Mouse (Mus musculus) liver, embryonic 16.5 days (tissue): ENCODE results near the gene 9130230L23Rik. TPM values are rescaled to one million over a fixed set of nuclear protein-coding genes. Genes with fewer than 3 reads are reported as not detected.

Experiments used
- ATAC-seq: fragments of 200-750 bp; cut with Nextera tagmentation; 2 replicates; pipeline ENCODE4 v1.8.0; 2017; ENCODE audit warnings: low read depth, mild to moderate bottlenecking, moderate number of reproducible peaks, moderate library complexity
- H3K27ac ChIP-seq: fragments of 300-500 bp; sonication (generic); 2 replicates; pipeline ENCODE4 v1.5.1; 2014; ENCODE audit warnings: mild to moderate bottlenecking, low read length
- H3K27me3 ChIP-seq: fragments of 300-500 bp; sonication (generic); 2 replicates; pipeline ENCODE4 v1.6.1; 2014; ENCODE audit warnings: low read depth, low read length, mixed read lengths; ENCODE audit not compliant: control insufficient read depth, insufficient read depth
- H3K36me3 ChIP-seq: fragments of 300-500 bp; sonication (generic); 2 replicates; pipeline ENCODE4 v1.6.1; 2014; ENCODE audit warnings: mild to moderate bottlenecking; ENCODE audit not compliant: control insufficient read depth, insufficient read depth
- H3K4me1 ChIP-seq: fragments of 300-500 bp; sonication (generic); 2 replicates; pipeline ENCODE4 v1.6.1; 2014; ENCODE audit warnings: low read depth, low read length, mixed read lengths; ENCODE audit not compliant: control insufficient read depth
- H3K4me2 ChIP-seq: fragments of 300-500 bp; sonication (generic); 2 replicates; pipeline ENCODE4 v1.6.1; 2014; ENCODE audit warnings: low read depth, low read length, mixed read lengths
- H3K4me3 ChIP-seq: fragments of 300-500 bp; sonication (generic); 2 replicates; pipeline ENCODE4 v1.5.1; 2014; ENCODE audit warnings: low read depth, mild to moderate bottlenecking, low read length
- H3K9ac ChIP-seq: fragments of 300-500 bp; sonication (generic); 2 replicates; pipeline ENCODE4 v1.6.1; 2014; ENCODE audit warnings: low read depth, low read length
- H3K9me3 ChIP-seq: fragments of 300-500 bp; sonication (generic); replicated peaks from 2 replicates; pipeline ENCODE4 v1.6.1; 2016; ENCODE audit warnings: low read length; ENCODE audit not compliant: control insufficient read depth
- WGBS: fragments of 180-500 bp; shearing (Covaris S2); extraction: QIAGEN DNeasy Blood & Tissue Kit; methylation state at CpG from one replicate; pipeline ENCODE4 v1.1.7; 2014; ENCODE audit not compliant: insufficient replicate concordance; 5-methylcytosine and 5-hydroxymethylcytosine counted together
- polyA plus RNA-seq: library from polyadenylated mRNA; unstranded; fragments of >200 nt; fragmentation: Nextera tagmentation; extraction: Ambion mirVana; gene quantifications from 2 replicates; pipeline ENCODE4 v1.2.1, GENCODE M21; 2015

Gene 9130230L23Rik
- polyA plus RNA-seq, 1 experiment from 2014 or later, result 0.24 TPM

GRCm38 (mm10) chr5:65963291-65963690, 40.8 kb downstream of the 9130230L23Rik start:
- 69% methylated on average over 5 of the region's 5 CpGs for WGBS
- no peak for ATAC-seq
- Histone ChIP-seq H3K36me3 (no peaks in the 10 kb centered on the region), H3K27ac (no peak overlapping the region), H3K4me1 (no peaks in the 10 kb centered on the region), H3K4me3 (no peak overlapping the region), H3K9me3 (no peaks in the 10 kb centered on the region), H3K9ac (no peak overlapping the region), H3K27me3 (no peaks in the 10 kb centered on the region), H3K4me2 (no peak overlapping the region)

- H3K36me3 ChIP-seq, result no peaks in the 10 kb centered on the region
- H3K4me1 ChIP-seq, result no peaks in the 10 kb centered on the region
- no peak overlapping the region for H3K4me2 ChIP-seq
- no peaks in the 10 kb centered on the region for H3K9me3 ChIP-seq
- H3K4me3 ChIP-seq, result no peak overlapping the region
- no peak for ATAC-seq
- no peak overlapping the region for H3K9ac ChIP-seq
- H3K27ac ChIP-seq, result no peak overlapping the region
- WGBS, result 72% methylated on average over 11 of the region's 11 CpGs
- no peaks in the 10 kb centered on the region for H3K27me3 ChIP-seq
Measured at GRCm38 (mm10) chr5:65960597-65960950, 43.5 kb downstream of the 9130230L23Rik start.

GRCm38 (mm10) chr5:65959893-65960596, 44.0 kb downstream of the 9130230L23Rik start:
- H3K27ac ChIP-seq, result no peak overlapping the region
- H3K9me3 ChIP-seq, result no peaks in the 10 kb centered on the region
- no peak overlapping the region for H3K4me2 ChIP-seq
- no peak for ATAC-seq
- no peaks in the 10 kb centered on the region for H3K27me3 ChIP-seq
- H3K4me3 ChIP-seq, result no peak overlapping the region
- H3K4me1 ChIP-seq, result peaks cover 3% of the 10 kb centered on the region; the same call in 1 of the 2 replicates
- no peaks in the 10 kb centered on the region for H3K36me3 ChIP-seq
- H3K9ac ChIP-seq, result no peak overlapping the region
- 34% methylated on average over 5 of the region's 5 CpGs for WGBS

GRCm38 (mm10) chr5:65958597-65958996, 45.5 kb downstream of the 9130230L23Rik start:
- Histone ChIP-seq H3K4me3 (no peak overlapping the region), H3K9me3 (no peaks in the 10 kb centered on the region), H3K9ac (no peak overlapping the region), H3K27me3 (no peaks in the 10 kb centered on the region), H3K4me1 (peaks cover 3% of the 10 kb centered on the region; the same call in 1 of the 2 replicates), H3K36me3 (no peaks in the 10 kb centered on the region), H3K27ac (no peak overlapping the region), H3K4me2 (no peak overlapping the region)
- no peak for ATAC-seq
- WGBS, result 3% methylated on average over 4 of the region's 4 CpGs

GRCm38 (mm10) chr5:65956144-65957008, 47.7 kb downstream of the 9130230L23Rik start:
- 61% methylated on average over 9 of the region's 9 CpGs for WGBS
- Histone ChIP-seq H3K9me3 (no peaks in the 10 kb centered on the region), H3K4me3 (peak overlapping the region; percentile 48), H3K9ac (0 out of 2 replicates have a peak overlapping the region, but pooled peaks have one; percentile 15), H3K4me2 (peak overlapping the region; percentile 53), H3K36me3 (no peaks in the 10 kb centered on the region), H3K4me1 (peaks cover 3% of the 10 kb centered on the region; the same call in 1 of the 2 replicates), H3K27ac (no peak overlapping the region), H3K27me3 (no peaks in the 10 kb centered on the region)
- ATAC-seq, result no peak

- Histone ChIP-seq H3K9ac (0 out of 2 replicates have a peak overlapping the region, but pooled peaks have one; percentile 15), H3K4me3 (peak overlapping the region; percentile 48), H3K27ac (no peak overlapping the region), H3K9me3 (no peaks in the 10 kb centered on the region), H3K4me2 (peak overlapping the region; percentile 53), H3K4me1 (peaks cover 3% of the 10 kb centered on the region; the same call in 1 of the 2 replicates), H3K36me3 (no peaks in the 10 kb centered on the region), H3K27me3 (no peaks in the 10 kb centered on the region)
- 0 out of 2 replicates have a peak, but pooled peaks have one; percentile 43 for ATAC-seq
- 29% methylated on average over 23 of the region's 23 CpGs for WGBS
Measured at GRCm38 (mm10) chr5:65955343-65956143, 48.5 kb downstream of the 9130230L23Rik start.

- no peak overlapping the region for H3K9ac ChIP-seq
- no peak for ATAC-seq
- no peak overlapping the region for H3K4me2 ChIP-seq
- WGBS, result 70% methylated on average over 16 of the region's 16 CpGs
- no peaks in the 10 kb centered on the region for H3K27me3 ChIP-seq
- H3K9me3 ChIP-seq, result no peaks in the 10 kb centered on the region
- H3K27ac ChIP-seq, result no peak overlapping the region
- peaks cover 3% of the 10 kb centered on the region; the same call in 1 of the 2 replicates for H3K4me1 ChIP-seq
- no peaks in the 10 kb centered on the region for H3K36me3 ChIP-seq
- no peak overlapping the region for H3K4me3 ChIP-seq
Measured at GRCm38 (mm10) chr5:65954130-65955080, 49.7 kb downstream of the 9130230L23Rik start.

- Histone ChIP-seq H3K27me3 (no peaks in the 10 kb centered on the region), H3K4me1 (peaks cover 3% of the 10 kb centered on the region; the same call in 1 of the 2 replicates), H3K9ac (no peak overlapping the region), H3K27ac (no peak overlapping the region), H3K9me3 (no peaks in the 10 kb centered on the region), H3K36me3 (no peaks in the 10 kb centered on the region), H3K4me3 (no peak overlapping the region), H3K4me2 (no peak overlapping the region)
- WGBS, result 37% methylated on average over 4 of the region's 4 CpGs
- ATAC-seq, result no peak
Measured at GRCm38 (mm10) chr5:65951513-65951909, 52.6 kb downstream of the 9130230L23Rik start.
